Mouse (Mus musculus) CH12.LX (cell line): ENCODE measurements around the gene Dnaaf2.

Experiments
- CHD2 ChIP-seq: IDR thresholded peaks from 2 replicates; pipeline ENCODE4 v1.6.1; 2011; ENCODE audit warnings: low read length, improper control_type of control experiment
- CTCF ChIP-seq, 2 experiments: IDR thresholded peaks in 1 of 2; conservative IDR thresholded peaks in 1 of 2; 2 replicates each; pipeline ENCODE4 v1.5.1; 2011 to 2012; ENCODE audit warnings: low read depth in 2 of 2, low read length in 2 of 2, improper control_type of control experiment in 1 of 2, inconsistent platforms in 1 of 2, mild to moderate bottlenecking in 1 of 2, moderate library complexity in 1 of 2
- ELF1 ChIP-seq: IDR thresholded peaks from 2 replicates; pipeline ENCODE4 v1.6.1; 2014; ENCODE audit warnings: low read depth, mild to moderate bottlenecking, inconsistent platforms, low read length, improper control_type of control experiment
- MAX ChIP-seq: IDR thresholded peaks from 2 replicates; pipeline ENCODE4 v1.6.1; 2011; ENCODE audit warnings: low read length, improper control_type of control experiment
- MAZ ChIP-seq: IDR thresholded peaks from 2 replicates; pipeline ENCODE4 v1.6.1; 2012; ENCODE audit warnings: low read depth, mild to moderate bottlenecking, inconsistent platforms, low read length, improper control_type of control experiment, moderate library complexity
- SMC3 ChIP-seq: IDR thresholded peaks from 2 replicates; pipeline ENCODE4 v1.6.1; 2011; ENCODE audit warnings: low read depth, low read length, improper control_type of control experiment
- USF1 ChIP-seq: IDR thresholded peaks from 2 replicates; pipeline ENCODE4 v1.6.1; 2014; ENCODE audit warnings: low read depth, mild to moderate bottlenecking, inconsistent platforms, low read length, improper control_type of control experiment
- ZC3H11A ChIP-seq: IDR thresholded peaks from 2 replicates; pipeline ENCODE4 v1.6.1; 2012; ENCODE audit warnings: low read depth, mild to moderate bottlenecking, inconsistent platforms, low read length, improper control_type of control experiment

DNA sequence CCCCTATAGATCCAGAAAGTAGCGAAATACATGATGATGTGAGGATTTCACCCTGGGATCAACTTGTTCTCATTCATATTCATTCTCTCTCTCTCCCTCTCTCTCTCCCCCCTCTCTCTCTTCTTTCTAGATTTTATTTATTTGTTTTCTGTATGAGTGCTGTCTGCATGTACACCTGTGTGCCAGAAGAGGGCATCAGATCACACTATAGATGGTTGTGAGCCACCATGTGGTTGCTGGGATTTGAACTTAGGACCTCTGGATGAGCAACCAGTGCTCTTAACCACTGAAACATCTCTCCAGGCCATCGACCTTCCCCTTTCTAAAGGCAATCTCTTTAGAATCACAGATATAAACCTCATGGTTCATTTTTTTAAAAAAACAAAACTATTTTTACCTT is 10.3 kb upstream of the Dnaaf2 start:
- TF ChIP-seq CTCF (conservative IDR thresholded peaks at IDR 0.05 in 1 of 2, IDR thresholded peaks at IDR 0.05 in 1 of 2; ENCODE audit: low read depth in 2 of 2, low read length in 2 of 2) (peak in 1 of 2 experiments; percentile 52; a peak in 2 of 4 replicates), USF1 (no peak), MAZ (no peak), SMC3 (no peak), ELF1 (no peak), ZC3H11A (no peak), MAX (no peak), CHD2 (no peak)
